Mouse (Mus musculus) Muller cell, postnatal 12 days (primary cell): ENCODE results near the gene Gcnt3.

ENCODE experiments used
- DNase-seq: peaks from one replicate; pipeline ENCODE4 v3.0.0-alpha.2; 2015; ENCODE audit errors: inconsistent ontology term

Gcnt3 gene

GRCm38 (mm10) chr9:70037988-70038387, at the start of gene Gcnt3:
TSS of gene Gcnt3 (minus strand) at chr9:70038088.
- no peak for DNase-seq

GRCm38 (mm10) chr9:70087379-70087778, 49.5 kb upstream of the Gcnt3 start:
- no peak for DNase-seq

GRCm38 (mm10) chr9:70086091-70086490, 48.2 kb upstream of the Gcnt3 start:
- DNase-seq = no peak

- peak; percentile 6 for DNase-seq
Measured at GRCm38 (mm10) chr9:70084107-70084506, 46.2 kb upstream of the Gcnt3 start.

- no peak for DNase-seq
Measured at GRCm38 (mm10) chr9:70082357-70083204, 44.7 kb upstream of the Gcnt3 start.

GRCm38 (mm10) chr9:70081767-70082166, 43.9 kb upstream of the Gcnt3 start:
- DNase-seq = no peak

- DNase-seq = peak; percentile 18
Measured at GRCm38 (mm10) chr9:70080976-70081375, 43.1 kb upstream of the Gcnt3 start.

- no peak for DNase-seq
Measured at GRCm38 (mm10) chr9:70080027-70080800, 42.3 kb upstream of the Gcnt3 start.

- DNase-seq = no peak
Measured at GRCm38 (mm10) chr9:70078034-70078433, 40.1 kb upstream of the Gcnt3 start.

- no peak for DNase-seq
Measured at GRCm38 (mm10) chr9:70077170-70077569, 39.3 kb upstream of the Gcnt3 start.

- no peak for DNase-seq
Measured at GRCm38 (mm10) chr9:70072387-70072786, 34.5 kb upstream of the Gcnt3 start.

GRCm38 (mm10) chr9:70069961-70070435, 32.1 kb upstream of the Gcnt3 start:
- no peak for DNase-seq

- DNase-seq = no peak
Measured at GRCm38 (mm10) chr9:70067497-70067896, 29.6 kb upstream of the Gcnt3 start.

GRCm38 (mm10) chr9:70062012-70062411, 24.1 kb upstream of the Gcnt3 start:
- DNase-seq = no peak

- DNase-seq = no peak
Measured at GRCm38 (mm10) chr9:70053411-70053810, 15.5 kb upstream of the Gcnt3 start.

GRCm38 (mm10) chr9:70052730-70053129, 14.8 kb upstream of the Gcnt3 start:
- no peak for DNase-seq

- DNase-seq = no peak
Measured at GRCm38 (mm10) chr9:70049839-70050238, 12.0 kb upstream of the Gcnt3 start.

GRCm38 (mm10) chr9:70049416-70049783, 11.5 kb upstream of the Gcnt3 start:
- no peak for DNase-seq

- peak; percentile 79 for DNase-seq
Measured at GRCm38 (mm10) chr9:70048751-70049415, 11.0 kb upstream of the Gcnt3 start.

GRCm38 (mm10) chr9:70048280-70048679, 10.4 kb upstream of the Gcnt3 start:
- DNase-seq = peak; percentile 35

- DNase-seq = peak; percentile 25
Measured at GRCm38 (mm10) chr9:70047839-70048238, 10.0 kb upstream of the Gcnt3 start.

GRCm38 (mm10) chr9:70046255-70046654, 8.4 kb upstream of the Gcnt3 start:
- no peak for DNase-seq
